Mouse (Mus musculus) cerebellum, adult 2 months (tissue): ENCODE measurements at regions not wholly inside any gene's neighbourhood (a gene's known extent, or its start where the extent isn't known, plus 50 kb on each side); places are given as distances from the start of the nearest gene placed in this dataset.
A peak's percentile ranks its signal among the peaks of the same experiment; 100 is the strongest.

Experiments used
- DNase-seq, 2 experiments: peaks; one replicate each; pipeline ENCODE4 v3.0.0; 2021
- H3K27ac ChIP-seq: fragments of 200-500 bp; 2 replicates; pipeline ENCODE4 v1.5.1; 2012; ENCODE audit warnings: low read length, control low read depth, inconsistent platforms; ENCODE audit not compliant: insufficient read depth
- H3K27me3 ChIP-seq: fragments of 200-500 bp; 2 replicates; pipeline ENCODE4 v1.6.1; 2012; ENCODE audit warnings: inconsistent platforms, mild to moderate bottlenecking, low read length, moderate library complexity; ENCODE audit not compliant: control insufficient read depth, insufficient read depth
- H3K4me1 ChIP-seq: fragments of 200-500 bp; 2 replicates; pipeline ENCODE4 v1.6.1; 2011; ENCODE audit warnings: low read length; ENCODE audit not compliant: control insufficient read depth, insufficient read depth
- H3K4me3 ChIP-seq: fragments of 200-500 bp; replicated peaks from 2 replicates; pipeline ENCODE3; 2011; ENCODE audit warnings: mild to moderate bottlenecking, low read depth, low read length, control low read depth; ENCODE audit not compliant: insufficient read depth
- CTCF ChIP-seq: fragments of 200-500 bp; IDR thresholded peaks from 2 replicates; pipeline ENCODE4 v1.5.1; 2011; ENCODE audit warnings: low read depth, mild to moderate bottlenecking, control low read depth, low read length, moderate library complexity, borderline replicate concordance; ENCODE audit not compliant: insufficient read depth
- POLR2A ChIP-seq: fragments of 200-500 bp; IDR thresholded peaks from 2 replicates; pipeline ENCODE4 v1.6.1; 2011; ENCODE audit warnings: low read length, control low read depth, borderline replicate concordance; ENCODE audit not compliant: insufficient read depth
- WGBS: fragments of 180-500 bp; shearing (Covaris S2); methylation state at CpG from one replicate; pipeline ENCODE4 v1.1.7; 2018; 5-methylcytosine and 5-hydroxymethylcytosine counted together

DNA sequence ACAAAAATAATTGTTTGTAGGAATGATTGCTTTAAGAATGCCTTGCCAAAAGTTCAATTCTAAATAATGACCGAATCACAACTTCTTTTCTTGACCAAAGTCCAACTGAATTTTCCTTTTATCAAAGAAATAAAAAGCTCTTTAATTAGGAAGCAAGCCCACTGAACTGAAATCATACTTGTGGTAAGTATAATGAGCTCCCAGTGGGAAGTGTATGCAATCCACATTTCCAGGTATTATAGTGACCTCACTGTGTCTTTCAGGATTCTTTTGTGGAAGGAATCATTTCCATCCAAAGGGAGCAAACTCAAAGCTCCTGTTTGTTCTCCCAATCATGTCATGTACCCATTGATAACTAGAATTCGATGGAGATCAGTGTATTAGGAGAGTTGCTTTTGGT lies 497.8 kb downstream of the Cntn6 start:
- Histone ChIP-seq H3K27ac (no peak overlapping the region), H3K4me1 (no peaks in the 10 kb centered on the region), H3K4me3 (no peak overlapping the region), H3K27me3 (no peaks in the 10 kb centered on the region)
- WGBS = 64% methylated on average over 2 of the region's 2 CpGs
- TF ChIP-seq POLR2A (no peak), CTCF (no peak)
- DNase-seq = no peak

DNA sequence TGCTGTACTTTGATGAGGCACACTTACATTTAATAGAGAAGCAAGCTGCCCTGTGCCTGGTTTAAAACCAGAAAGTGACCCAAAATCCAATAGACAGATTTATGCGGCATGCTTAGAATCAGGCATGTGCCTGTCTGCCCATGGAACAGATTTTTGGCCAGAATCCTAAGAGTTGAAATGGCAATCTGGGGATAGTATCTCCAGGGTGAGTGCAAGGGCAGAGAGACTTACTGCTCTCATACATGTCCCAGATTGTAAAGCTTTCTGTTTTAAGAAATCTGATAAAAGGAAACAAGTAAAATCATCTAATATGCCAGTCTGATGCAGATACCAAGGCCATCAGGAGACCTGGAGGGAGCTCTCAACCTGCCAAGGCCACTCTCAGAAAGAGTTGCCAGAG lies 507.0 kb downstream of the Cntn6 start:
- peak; percentile 8 to 31 for DNase-seq
- H3K27ac ChIP-seq = no peak overlapping the region
- no peaks in the 10 kb centered on the region for H3K27me3 ChIP-seq
- H3K4me1 ChIP-seq = no peaks in the 10 kb centered on the region
- TF ChIP-seq CTCF = no peak
- no peak for TF ChIP-seq POLR2A
- no peak overlapping the region for H3K4me3 ChIP-seq
- WGBS = 11% methylated on average over 1 of the region's 1 CpGs

DNA sequence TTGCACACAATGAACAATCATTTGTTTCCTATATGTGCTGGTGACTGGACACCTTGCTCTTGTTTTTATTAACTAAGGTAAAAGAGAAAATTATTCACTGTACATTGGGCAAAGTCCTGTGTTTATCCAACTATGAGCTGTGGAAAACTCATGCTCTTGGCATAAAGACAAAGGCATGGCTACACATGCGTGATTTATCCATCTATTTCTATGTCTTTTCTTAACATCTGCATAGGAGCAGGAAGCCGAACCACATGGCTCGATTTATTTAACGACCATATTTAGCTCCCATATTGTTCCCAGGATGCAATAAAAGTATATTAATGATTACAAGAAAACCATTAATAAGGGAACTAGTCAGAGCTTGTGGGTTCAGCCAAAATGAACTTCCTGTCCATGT lies 528.1 kb downstream of the Cntn6 start:
- WGBS = 80% methylated on average over 4 of the region's 4 CpGs
- no peak for TF ChIP-seq POLR2A
- TF ChIP-seq CTCF = no peak
- no peak for DNase-seq
- no peaks in the 10 kb centered on the region for H3K4me1 ChIP-seq
- no peak overlapping the region for H3K4me3 ChIP-seq
- no peaks in the 10 kb centered on the region for H3K27me3 ChIP-seq
- no peak overlapping the region for H3K27ac ChIP-seq

DNA sequence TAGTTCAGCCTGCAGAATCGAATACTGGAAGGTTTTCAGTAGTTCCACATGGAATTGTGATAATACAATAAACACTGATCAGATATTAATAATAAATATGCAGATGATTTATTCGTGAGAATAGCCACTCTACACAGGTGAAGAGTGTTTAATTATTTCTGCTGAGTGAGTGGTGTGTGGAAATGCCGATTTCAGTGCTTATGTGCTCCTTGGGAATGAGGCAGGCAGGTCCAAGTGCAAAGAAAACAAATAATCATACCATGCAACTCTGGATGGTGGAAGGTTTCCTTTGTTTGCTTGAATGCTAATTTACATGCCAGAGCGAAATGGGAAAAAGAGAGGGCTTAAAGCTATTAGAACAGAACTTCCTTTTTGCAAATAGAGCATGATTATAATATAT lies 528.6 kb downstream of the Cntn6 start:
- H3K4me1 ChIP-seq = no peaks in the 10 kb centered on the region
- no peak for TF ChIP-seq CTCF
- TF ChIP-seq POLR2A = no peak
- no peak overlapping the region for H3K27ac ChIP-seq
- DNase-seq = no peak
- H3K27me3 ChIP-seq = no peaks in the 10 kb centered on the region
- no peak overlapping the region for H3K4me3 ChIP-seq
- WGBS = 76% methylated on average over 4 of the region's 4 CpGs

DNA sequence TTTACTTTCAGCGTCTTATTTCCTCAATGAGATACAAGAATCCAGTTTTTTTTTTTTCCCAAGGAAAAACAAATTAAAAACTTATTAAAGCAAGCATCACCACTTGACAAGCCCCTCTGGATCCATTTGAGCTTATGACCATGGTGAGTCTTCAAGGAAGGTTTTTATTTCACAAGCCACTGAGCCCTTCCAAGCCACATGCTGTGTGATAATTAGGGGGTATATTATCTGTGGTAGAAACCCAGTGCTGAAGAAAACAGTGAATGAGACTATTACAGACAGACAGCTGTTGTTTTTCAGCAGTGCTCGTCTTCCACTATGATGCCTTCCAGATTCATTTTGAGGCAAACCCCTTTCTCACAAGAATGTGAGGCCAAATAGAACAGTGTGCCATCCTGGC lies 573.6 kb downstream of the Cntn6 start:
- Histone ChIP-seq H3K4me1 (no peaks in the 10 kb centered on the region), H3K27me3 (no peaks in the 10 kb centered on the region), H3K4me3 (no peak overlapping the region), H3K27ac (no peak overlapping the region)
- no peak for DNase-seq
- TF ChIP-seq POLR2A (no peak), CTCF (no peak)
- WGBS = 55% methylated on average over 2 of the region's 2 CpGs

DNA sequence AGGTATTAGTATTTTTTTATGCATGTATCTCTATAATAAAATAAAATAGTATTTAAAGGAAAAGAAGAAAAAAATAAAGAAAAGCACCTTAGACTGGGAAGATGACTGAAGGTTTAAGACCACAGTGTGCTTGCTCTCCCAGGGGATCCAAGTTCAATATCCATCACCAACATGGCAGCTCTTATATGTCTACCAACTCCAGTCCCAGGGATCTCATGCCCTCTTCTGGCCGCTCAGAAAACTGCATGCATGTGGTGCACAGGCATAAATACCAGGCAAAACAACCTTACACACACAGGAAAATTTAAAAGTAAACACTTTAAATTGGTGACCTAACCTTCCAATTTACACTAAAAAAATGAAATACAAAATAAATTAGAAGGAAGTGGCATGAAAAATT lies 586.6 kb upstream of the Cntn4 start:
- Histone ChIP-seq H3K4me1 (no peaks in the 10 kb centered on the region), H3K27ac (no peak overlapping the region), H3K27me3 (no peaks in the 10 kb centered on the region), H3K4me3 (no peak overlapping the region)
- 10% methylated on average over 1 of the region's 1 CpGs for WGBS
- peak; percentile 20; the same call in 1 of the 2 replicates for TF ChIP-seq CTCF
- no peak for TF ChIP-seq POLR2A
- peak; percentile 4 to 20 for DNase-seq
